Comparison of ENCODE assay signal across 13 mouse cellular contexts in the genomic region with DNA sequence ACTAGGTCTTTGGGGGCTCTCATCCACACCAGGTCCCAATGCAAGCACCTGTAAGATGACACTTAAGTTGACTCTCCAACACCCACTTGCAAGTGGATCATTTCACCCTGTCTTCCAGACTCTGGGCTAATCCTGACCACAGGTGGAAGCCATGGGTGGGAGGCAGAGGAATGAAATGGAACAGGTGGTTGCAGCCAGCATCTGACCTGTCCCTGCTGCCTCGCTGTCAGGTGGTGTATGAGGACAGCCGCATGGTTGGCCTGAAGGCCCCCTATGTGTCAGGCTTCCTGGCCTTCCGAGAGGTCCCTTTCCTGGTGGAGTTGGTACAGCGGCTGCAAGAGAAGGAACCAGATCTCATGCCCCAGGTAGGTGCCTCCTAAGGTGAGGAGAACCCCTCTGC.
"Had no signal": no experiment of that assay in that cellular context is flagged by ENCODE, and none has a peak within 500 bp of the region (broad histone marks: within the 10 kb centered on the region; RNA-seq: fewer than 3 reads in every experiment).

No protein-coding gene starts in this region.

- H3K4me2 ChIP-seq: lung, embryonic 14.5 days; midbrain, embryonic 12.5 days; neural tube, embryonic 12.5 days had no signal

- H3K4me3 ChIP-seq: midbrain, embryonic 10.5 days; midbrain, embryonic 12.5 days; neural tube, embryonic 12.5 days had no signal

- DNase-seq: lung, adult 18-20 months; lung, embryonic 14.5 days; lung, postnatal 10 days; midbrain, embryonic 14.5 days; right cerebral cortex, postnatal 14 days; right cerebral cortex, postnatal 4 days; spleen, adult 18-20 months; thymus, adult 18-20 months; thymus, postnatal 14 days; thymus, postnatal 36 days had no signal

- H3K27me3 ChIP-seq: midbrain, embryonic 12.5 days; neural tube, embryonic 12.5 days had no signal
